Mouse (Mus musculus) heart, embryonic 14.5 days (tissue): ENCODE measurements at regions not wholly inside any gene's neighbourhood (a gene's known extent, or its start where the extent isn't known, plus 50 kb on each side); places are given as distances from the start of the nearest gene placed in this dataset.
"Not testable (repeated sequence)": the region's sequence is repeated elsewhere in the genome, so short reads cannot be mapped to it uniquely, and the experiment has no call there.

Source experiments
- ATAC-seq: fragments of 200-750 bp; cut with Nextera tagmentation; 2 replicates; pipeline ENCODE4 v1.8.0; 2017; ENCODE audit warnings: low read depth, moderate TSS enrichment; ENCODE audit not compliant: insufficient number of reproducible peaks, insufficient read depth, low FRiP score
- H3K27ac ChIP-seq, 2 experiments: fragments of 200-500 bp in 1 of 2; fragments of 300-500 bp in 1 of 2; sonication (generic) in 1 of 2; replicated peaks in 1 of 2; 2 replicates each; pipeline ENCODE4 v1.5.1; 2012 to 2014; ENCODE audit warnings: low read depth in 2 of 2, low read length in 2 of 2, control low read depth in 1 of 2, mild to moderate bottlenecking in 1 of 2, mixed read lengths in 1 of 2; ENCODE audit not compliant: control insufficient read depth in 1 of 2, insufficient read depth in 1 of 2
- H3K27me3 ChIP-seq: fragments of 300-500 bp; sonication (generic); 2 replicates; pipeline ENCODE4 v1.6.1; 2014; ENCODE audit warnings: mild to moderate bottlenecking, low read length, control low read depth; ENCODE audit not compliant: control insufficient read depth, insufficient read depth
- H3K36me3 ChIP-seq: fragments of 300-500 bp; sonication (generic); 2 replicates; pipeline ENCODE4 v1.6.1; 2014; ENCODE audit warnings: mild to moderate bottlenecking, control low read depth, low read length, mixed read lengths; ENCODE audit not compliant: control insufficient read depth, insufficient read depth
- H3K4me1 ChIP-seq, 2 experiments: fragments of 200-500 bp in 1 of 2; fragments of 300-500 bp in 1 of 2; sonication (generic) in 1 of 2; 2 replicates each; pipeline ENCODE4 v1.6.1; 2012 to 2014; ENCODE audit warnings: low read length in 2 of 2, control low read depth in 1 of 2, mixed read lengths in 1 of 2; ENCODE audit not compliant: control insufficient read depth in 2 of 2, insufficient read depth in 2 of 2
- H3K4me2 ChIP-seq: fragments of 300-500 bp; sonication (generic); 2 replicates; pipeline ENCODE4 v1.6.1; 2014; ENCODE audit warnings: mild to moderate bottlenecking, low read length
- H3K4me3 ChIP-seq, 2 experiments: fragments of 200-500 bp in 1 of 2; fragments of 300-500 bp in 1 of 2; sonication (generic) in 1 of 2; 2 replicates each; pipeline ENCODE4 v1.5.1; 2012 to 2014; ENCODE audit warnings: low read length in 2 of 2, mild to moderate bottlenecking in 2 of 2, control low read depth in 1 of 2, low read depth in 1 of 2, moderate library complexity in 1 of 2; ENCODE audit not compliant: control insufficient read depth in 1 of 2, insufficient read depth in 1 of 2
- H3K9ac ChIP-seq: fragments of 300-500 bp; sonication (generic); 2 replicates; pipeline ENCODE4 v1.6.1; 2014; ENCODE audit warnings: mild to moderate bottlenecking, low read length
- H3K9me3 ChIP-seq: fragments of 300-500 bp; sonication (generic); 2 replicates; pipeline ENCODE4 v1.6.1; 2016; ENCODE audit warnings: low read length, control low read depth; ENCODE audit not compliant: control insufficient read depth
- WGBS: fragments of 180-500 bp; shearing (Covaris S2); extraction: QIAGEN DNeasy Blood & Tissue Kit; methylation state at CpG from one replicate; pipeline ENCODE4 v1.1.7; 2014; 5-methylcytosine and 5-hydroxymethylcytosine counted together

DNA sequence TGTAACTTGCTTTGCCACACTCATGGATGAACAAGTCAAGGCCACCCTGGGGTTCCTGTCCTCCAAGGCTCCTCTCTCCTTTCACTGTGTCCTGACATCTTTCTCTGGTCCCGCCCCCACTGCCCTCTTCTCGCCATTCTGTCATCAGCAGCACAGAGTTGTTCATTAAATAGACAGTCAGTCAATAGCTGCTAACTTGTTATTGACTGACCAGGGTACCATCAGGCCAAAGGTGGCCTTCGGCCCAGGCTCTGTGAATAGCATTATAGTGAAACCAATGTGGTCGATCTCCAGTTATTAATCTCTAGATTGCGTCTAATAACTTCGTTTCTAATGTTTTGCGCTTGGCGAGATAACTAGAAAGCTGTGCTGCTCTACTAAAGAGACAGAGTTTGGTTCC is 122.1 kb upstream of the Mrps10 start:
- Histone ChIP-seq H3K36me3 (peaks cover 11% of the 10 kb centered on the region; the same call in 1 of the 2 replicates), H3K27me3 (no peaks in the 10 kb centered on the region), H3K9ac (no peak overlapping the region), H3K4me3 (no peak overlapping the region), H3K9me3 (peaks cover 4% of the 10 kb centered on the region; the same call in 1 of the 2 replicates), H3K27ac (no peak overlapping the region), H3K4me2 (no peak overlapping the region), H3K4me1 (no peaks in the 10 kb centered on the region)
- ATAC-seq, result no peak; the same call in 1 of the 2 replicates
- 93% methylated on average over 8 of the region's 8 CpGs for WGBS

DNA sequence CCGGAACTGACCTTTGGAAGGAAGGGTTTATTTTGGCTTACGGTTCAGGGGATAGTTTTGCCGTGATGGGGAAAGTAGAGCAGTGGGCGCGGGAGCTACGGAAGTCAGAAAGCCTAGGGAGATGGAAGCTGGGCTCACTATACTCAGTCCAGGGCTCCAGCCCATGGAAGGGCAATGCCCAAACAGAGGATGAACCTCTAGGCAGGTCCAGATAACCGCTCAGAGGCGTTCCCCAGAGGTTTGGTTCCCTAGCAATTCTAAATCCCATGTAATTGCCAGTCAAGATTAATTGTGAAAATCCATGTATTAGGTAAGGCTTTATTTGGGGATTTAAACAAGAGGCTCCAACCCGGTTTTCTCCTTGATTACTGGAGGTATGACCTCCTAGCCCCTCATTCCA is 123.1 kb upstream of the Mrps10 start:
- H3K4me3 ChIP-seq, result no peak overlapping the region
- peaks cover 4% of the 10 kb centered on the region; the same call in 1 of the 2 replicates for H3K9me3 ChIP-seq
- no peak for ATAC-seq
- no peaks in the 10 kb centered on the region for H3K4me1 ChIP-seq
- H3K4me2 ChIP-seq, result no peak overlapping the region
- H3K27me3 ChIP-seq, result no peaks in the 10 kb centered on the region
- H3K36me3 ChIP-seq, result peaks cover 11% of the 10 kb centered on the region; the same call in 1 of the 2 replicates
- 92% methylated on average over 9 of the region's 9 CpGs for WGBS
- H3K9ac ChIP-seq, result no peak overlapping the region
- H3K27ac ChIP-seq, result no peak overlapping the region

DNA sequence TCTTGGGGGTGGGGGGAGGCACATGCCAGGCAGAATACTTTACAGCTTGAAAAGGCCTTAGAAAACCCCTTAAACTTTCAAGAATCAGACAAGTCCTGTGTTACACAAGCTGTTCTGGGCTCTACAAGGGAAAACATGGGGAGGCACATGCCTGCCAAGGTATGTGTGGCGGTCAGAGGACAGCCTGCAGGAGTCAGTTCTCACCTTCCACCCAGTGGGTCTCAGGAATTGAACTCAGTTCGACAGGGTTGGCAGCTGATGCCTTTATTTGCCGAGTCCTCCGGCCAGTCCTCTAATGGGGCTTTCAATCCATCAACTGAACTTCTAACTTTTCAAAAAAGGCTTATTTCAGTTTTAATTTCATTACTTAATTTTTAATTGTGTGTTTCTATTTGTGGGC is 129.6 kb upstream of the Mrps10 start:
- Histone ChIP-seq H3K9me3 (peaks cover 4% of the 10 kb centered on the region; the same call in 1 of the 2 replicates), H3K36me3 (peaks cover 48% of the 10 kb centered on the region), H3K27ac (no peak overlapping the region), H3K27me3 (no peaks in the 10 kb centered on the region), H3K4me1 (no peaks in the 10 kb centered on the region), H3K9ac (no peak overlapping the region), H3K4me2 (no peak overlapping the region), H3K4me3 (no peak overlapping the region)
- 91% methylated on average over 4 of the region's 4 CpGs for WGBS
- no peak for ATAC-seq

DNA sequence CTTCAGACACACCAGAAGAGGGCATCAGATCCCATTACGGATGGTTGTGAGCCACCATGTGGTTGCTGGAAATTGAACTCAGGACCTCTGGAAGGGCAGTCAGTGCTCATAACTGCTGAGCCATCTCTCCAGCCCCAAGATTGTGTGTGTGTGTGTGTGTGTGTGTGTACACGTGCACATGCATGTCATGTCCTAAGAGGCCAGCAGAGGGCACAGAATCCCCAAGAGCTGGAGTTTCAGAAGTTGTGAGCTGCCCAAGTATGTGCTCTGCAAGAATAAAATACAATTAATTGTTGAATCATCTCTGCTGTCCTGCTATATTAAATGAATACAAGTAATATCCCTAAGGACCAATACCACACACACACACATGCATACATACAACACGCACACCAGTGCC is 130.8 kb upstream of the Mrps10 start:
- 100% methylated on average over 3 of the region's 3 CpGs for WGBS
- H3K4me2 ChIP-seq, H3K9me3 ChIP-seq, H3K4me3 ChIP-seq, H3K9ac ChIP-seq, ATAC-seq, H3K27me3 ChIP-seq, H3K4me1 ChIP-seq, H3K27ac ChIP-seq: not testable (repeated sequence)
- H3K36me3 ChIP-seq, result peaks cover 37% of the 10 kb centered on the region

DNA sequence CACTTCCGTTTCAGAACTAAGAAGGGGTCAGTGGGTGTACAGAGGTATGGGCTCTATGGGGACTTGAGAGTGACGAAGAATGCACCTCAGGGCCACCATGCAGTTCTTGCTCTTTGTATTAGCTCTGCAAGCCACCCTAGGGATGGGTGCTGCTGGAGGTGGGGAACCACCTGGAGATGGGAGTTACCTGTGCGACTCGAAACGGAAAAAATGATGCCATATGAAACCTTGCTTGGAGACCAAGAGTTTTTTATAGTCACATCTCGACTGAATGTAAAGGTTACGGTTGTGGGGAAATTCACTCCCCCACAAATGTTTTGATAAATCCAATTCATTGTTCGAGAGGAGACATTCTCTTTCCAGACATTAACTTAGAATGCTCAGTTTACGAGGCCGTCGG is 134.3 kb upstream of the Mrps10 start:
- H3K4me1 ChIP-seq, result no peaks in the 10 kb centered on the region
- no peak for ATAC-seq
- WGBS, result 84% methylated on average over 11 of the region's 11 CpGs
- 0 out of 2 replicates have a peak, but pooled peaks cover 5% of the 10 kb centered on the region for H3K9me3 ChIP-seq
- no peak overlapping the region for H3K4me2 ChIP-seq
- H3K27ac ChIP-seq, result no peak overlapping the region
- H3K9ac ChIP-seq, result no peak overlapping the region
- no peak overlapping the region for H3K4me3 ChIP-seq
- no peaks in the 10 kb centered on the region for H3K27me3 ChIP-seq
- peaks cover 53% of the 10 kb centered on the region for H3K36me3 ChIP-seq

DNA sequence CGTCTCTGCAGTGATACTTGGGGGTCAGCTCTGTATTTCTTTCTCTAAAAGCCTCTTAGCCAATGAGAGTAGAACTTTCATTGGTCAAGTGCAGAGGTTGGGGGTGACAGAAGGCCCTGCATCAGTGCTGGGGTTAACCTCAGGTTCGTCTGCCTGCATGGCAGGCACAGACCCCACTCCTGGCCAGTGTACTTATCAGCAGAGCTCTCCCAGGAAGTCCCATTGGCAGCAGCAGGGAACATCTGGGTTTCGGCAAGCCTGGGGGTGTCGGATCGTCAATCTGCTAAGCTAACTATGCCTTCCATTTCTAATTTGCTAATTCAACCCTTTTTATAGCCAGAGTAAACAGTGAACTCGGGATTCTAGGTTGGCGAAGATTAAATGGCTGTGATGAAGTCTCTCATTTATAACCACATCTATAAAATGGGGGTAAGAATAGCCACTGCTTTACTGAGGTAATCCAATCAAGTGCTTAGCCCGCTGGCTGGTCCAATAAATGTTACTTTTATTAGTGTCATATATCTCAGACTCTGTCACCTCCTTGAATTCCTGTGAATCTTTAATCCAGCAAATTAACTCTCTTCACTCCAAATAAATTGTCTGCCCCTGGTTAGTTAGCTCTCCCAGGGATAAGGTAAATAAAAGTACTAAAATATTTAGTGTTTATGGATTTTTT is 135.5 kb upstream of the Mrps10 start:
- H3K27ac ChIP-seq, result no peak overlapping the region
- no peak overlapping the region for H3K9ac ChIP-seq
- H3K4me1 ChIP-seq, result no peaks in the 10 kb centered on the region
- no peak overlapping the region for H3K4me2 ChIP-seq
- ATAC-seq, result no peak
- H3K4me3 ChIP-seq, result no peak overlapping the region
- no peaks in the 10 kb centered on the region for H3K27me3 ChIP-seq
- 0 out of 2 replicates have a peak, but pooled peaks cover 9% of the 10 kb centered on the region for H3K9me3 ChIP-seq
- 70% methylated on average over 8 of the region's 8 CpGs for WGBS
- H3K36me3 ChIP-seq, result peaks cover 53% of the 10 kb centered on the region

DNA sequence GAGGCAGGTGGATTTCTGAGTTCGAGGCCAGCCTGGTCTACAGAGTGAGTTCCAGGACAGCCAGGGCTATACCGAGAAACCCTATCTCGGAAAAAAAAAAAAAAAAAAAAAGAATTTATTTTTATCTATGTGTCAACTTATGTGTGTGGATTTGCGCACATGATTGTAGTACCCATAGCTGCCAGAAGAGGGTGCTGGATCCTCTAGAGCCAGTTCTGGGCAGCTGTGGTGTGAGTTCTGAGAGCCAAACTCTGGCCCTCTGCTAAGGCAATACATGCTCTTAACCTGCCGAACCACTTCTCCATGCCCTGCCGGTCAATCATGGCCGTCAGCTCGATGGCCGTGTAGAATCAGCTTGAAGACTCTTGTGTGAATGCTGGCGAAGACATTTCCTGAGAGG is 138.0 kb upstream of the Mrps10 start:
- ATAC-seq, result no peak
- no peaks in the 10 kb centered on the region for H3K27me3 ChIP-seq
- H3K27ac ChIP-seq, result no peak overlapping the region
- H3K9me3 ChIP-seq, result 0 out of 2 replicates have a peak, but pooled peaks cover 9% of the 10 kb centered on the region
- no peak overlapping the region for H3K4me2 ChIP-seq
- no peak overlapping the region for H3K9ac ChIP-seq
- peaks cover 42% of the 10 kb centered on the region for H3K36me3 ChIP-seq
- no peak overlapping the region for H3K4me3 ChIP-seq
- H3K4me1 ChIP-seq, result peaks cover 1 to 2% of the 10 kb centered on the region in 2 experiments; a peak in 2 of 4 replicates
- 95% methylated on average over 10 of the region's 10 CpGs for WGBS

DNA sequence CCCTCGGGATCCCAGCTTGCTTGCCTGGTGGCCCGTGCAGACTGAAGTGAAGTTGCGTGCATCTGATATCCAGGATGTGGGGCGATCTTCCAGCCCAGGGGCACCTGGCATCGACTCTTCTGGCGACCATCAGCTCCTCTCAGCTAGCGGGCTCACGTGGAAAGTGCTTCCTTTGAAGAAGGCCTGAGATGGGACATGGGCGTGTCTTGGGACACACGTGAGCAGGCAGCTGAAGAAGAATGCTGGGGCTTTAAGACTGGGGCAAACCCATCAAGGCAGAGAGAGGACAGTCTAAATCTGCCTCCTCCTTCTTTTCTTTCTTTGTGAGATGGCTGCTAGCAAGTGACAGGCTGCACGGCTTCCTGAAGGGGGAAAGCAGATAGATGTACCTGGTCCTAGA is 142.3 kb upstream of the Mrps10 start:
- no peaks in the 10 kb centered on the region for H3K27me3 ChIP-seq
- H3K27ac ChIP-seq, result no peak overlapping the region
- peaks cover 5 to 10% of the 10 kb centered on the region in 2 experiments; a peak in 2 of 4 replicates for H3K4me1 ChIP-seq
- no peak overlapping the region for H3K4me2 ChIP-seq
- WGBS, result 80% methylated on average over 11 of the region's 11 CpGs
- no peak for ATAC-seq
- 0 out of 2 replicates have a peak, but pooled peaks cover 9% of the 10 kb centered on the region for H3K9me3 ChIP-seq
- no peak overlapping the region for H3K9ac ChIP-seq
- H3K36me3 ChIP-seq, result peaks cover 16% of the 10 kb centered on the region
- no peak overlapping the region for H3K4me3 ChIP-seq
